ENCODE assay signal across 18 mouse cellular contexts in the genomic region with DNA sequence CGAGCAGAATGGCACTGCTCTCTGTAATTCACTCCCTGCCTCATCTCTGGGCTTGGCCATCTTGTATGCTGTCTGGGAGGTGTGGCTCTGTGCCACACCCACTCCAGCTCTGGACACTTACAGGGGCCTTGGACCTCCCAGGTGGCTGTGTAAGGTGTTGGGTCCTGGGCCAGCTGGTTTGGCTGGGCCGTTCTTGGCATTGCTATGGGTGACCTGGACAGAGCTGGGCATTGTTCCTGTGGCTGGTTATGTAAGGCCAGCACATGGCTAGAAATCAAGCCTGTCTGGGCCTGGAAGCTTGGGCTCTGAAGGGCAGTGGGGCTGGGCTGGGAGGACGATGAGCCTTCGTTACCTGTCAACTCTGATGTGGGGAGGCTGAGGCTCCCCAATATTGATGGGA. TPM values are rescaled to one million over a fixed set of nuclear protein-coding genes. Genes with fewer than 3 reads are reported as not detected.
DNase-seq lines count a peak whose midpoint lies in the region; ATAC-seq and TF ChIP-seq lines count a peak whose summit lies in the region.
"Had no signal": no experiment of that assay in that cellular context is flagged by ENCODE, and none has a peak within 500 bp of the region (broad histone marks: within the 10 kb centered on the region; RNA-seq: fewer than 3 reads in every experiment).

No protein-coding gene starts in this region.

- no peaks in the 10 kb centered on the region for H3K9me3 ChIP-seq in kidney, postnatal 0 days (replicated peaks; ENCODE audit: low read length)
- no peaks in the 10 kb centered on the region for H3K9me3 ChIP-seq in kidney, embryonic 15.5 days (replicated peaks)
- no peaks in the 10 kb centered on the region for H3K9me3 ChIP-seq in heart, embryonic 12.5 days (replicated peaks)
- H3K9me3 ChIP-seq: hindbrain, embryonic 15.5 days; liver, embryonic 13.5 days had no signal

- WGBS in kidney, postnatal 0 days = 74% methylated on average over 4 of the region's 4 CpGs
- WGBS in kidney, embryonic 15.5 days = 85% methylated on average over 4 of the region's 4 CpGs
- WGBS in cerebellum, adult 2 months = 12% methylated on average over 4 of the region's 4 CpGs
- WGBS in heart, embryonic 12.5 days = 68% methylated on average over 4 of the region's 4 CpGs

- H3K4me2 ChIP-seq in kidney, postnatal 0 days (ENCODE audit: low read length) = no peak overlapping the region
- H3K4me2 ChIP-seq in kidney, embryonic 15.5 days = no peak overlapping the region
- H3K4me2 ChIP-seq in heart, embryonic 12.5 days = no peak overlapping the region
- H3K4me2 ChIP-seq: hindbrain, embryonic 15.5 days; liver, embryonic 13.5 days; midbrain, embryonic 11.5 days had no signal

- no peaks in the 10 kb centered on the region for H3K36me3 ChIP-seq in kidney, postnatal 0 days (ENCODE audit: insufficient read depth, low read length)
- no peaks in the 10 kb centered on the region for H3K36me3 ChIP-seq in kidney, embryonic 15.5 days
- no peaks in the 10 kb centered on the region for H3K36me3 ChIP-seq in heart, embryonic 12.5 days
- H3K36me3 ChIP-seq: embryonic facial prominence, embryonic 10.5 days; hindbrain, embryonic 15.5 days; liver, embryonic 13.5 days had no signal

- no peak for TF ChIP-seq POLR2A in cerebellum, adult 2 months (IDR thresholded peaks at IDR 0.05; ENCODE audit: borderline replicate concordance, insufficient read depth, low read length)

- H3K4me3 ChIP-seq in kidney, postnatal 0 days (replicated peaks; ENCODE audit: low read depth, low read length) = no peak overlapping the region
- H3K4me3 ChIP-seq in kidney, embryonic 15.5 days (replicated peaks) = no peak overlapping the region
- no peak overlapping the region for H3K4me3 ChIP-seq in cerebellum, adult 2 months (replicated peaks; ENCODE audit: insufficient read depth, low read depth, low read length)
- no peak overlapping the region for H3K4me3 ChIP-seq in heart, embryonic 12.5 days
- H3K4me3 ChIP-seq: embryonic facial prominence, embryonic 10.5 days; hindbrain, embryonic 15.5 days; liver, embryonic 13.5 days; myocyte had no signal

- TF ChIP-seq CTCF in kidney, postnatal 0 days (IDR thresholded peaks at IDR 0.05; ENCODE audit: low read depth) = no peak
- TF ChIP-seq CTCF in cerebellum, adult 2 months (IDR thresholded peaks at IDR 0.05; ENCODE audit: borderline replicate concordance, insufficient read depth, low read depth, low read length) = no peak

- DNase-seq in adrenal gland, postnatal 10 days = peak; percentile 18
- DNase-seq in adrenal gland, adult 2 months = no peak
- no peak for DNase-seq in kidney, postnatal 0 days (ENCODE audit: low spot score)
- DNase-seq in cerebellum, adult 2 months = peak; percentile 89 to 90
- DNase-seq in ovary, postnatal 10 days (ENCODE audit: low spot score) = no peak
- DNase-seq in spleen, postnatal 36 days (ENCODE audit: low spot score in 2 of 2) = no peak
- DNase-seq: kidney, postnatal 10 days; layer of hippocampus, adult 9-11 months; liver, embryonic 13.5 days; right cerebral cortex, postnatal 4 days had no signal

- ATAC-seq in kidney, postnatal 0 days (replicated peaks; ENCODE audit: low FRiP score, low read depth) = 0 out of 2 replicates have a peak, but pooled peaks have one; percentile 25
- no peak for ATAC-seq in kidney, embryonic 15.5 days (replicated peaks; ENCODE audit: low FRiP score)
- 0 out of 2 replicates have a peak, but pooled peaks have one; percentile 23 for ATAC-seq in heart, embryonic 12.5 days (ENCODE audit: insufficient number of reproducible peaks, low FRiP score)
- ATAC-seq: Patski had no signal

- no peaks in the 10 kb centered on the region; the same call in 1 of the 2 replicates for H3K4me1 ChIP-seq in kidney, postnatal 0 days (replicated peaks; ENCODE audit: insufficient read depth, low read length)
- H3K4me1 ChIP-seq in kidney, embryonic 15.5 days = peaks cover 20% of the 10 kb centered on the region
- peaks cover 21% of the 10 kb centered on the region for H3K4me1 ChIP-seq in cerebellum, adult 2 months (ENCODE audit: control insufficient read depth, insufficient read depth, low read length)
- peaks cover 15% of the 10 kb centered on the region for H3K4me1 ChIP-seq in heart, embryonic 12.5 days (replicated peaks)

- H3K27me3 ChIP-seq in kidney, postnatal 0 days (ENCODE audit: insufficient read depth, low read length) = peaks cover 29% of the 10 kb centered on the region
- peaks cover 61% of the 10 kb centered on the region for H3K27me3 ChIP-seq in kidney, embryonic 15.5 days
- no peaks in the 10 kb centered on the region for H3K27me3 ChIP-seq in cerebellum, adult 2 months (ENCODE audit: control insufficient read depth, insufficient read depth, low read length)
- peaks cover 76% of the 10 kb centered on the region for H3K27me3 ChIP-seq in heart, embryonic 12.5 days (replicated peaks)

- no peak overlapping the region for H3K27ac ChIP-seq in kidney, postnatal 0 days
- no peak overlapping the region for H3K27ac ChIP-seq in kidney, embryonic 15.5 days
- H3K27ac ChIP-seq in cerebellum, adult 2 months (ENCODE audit: insufficient read depth, low read length) = peak overlapping the region; percentile 55
- no peak overlapping the region for H3K27ac ChIP-seq in heart, embryonic 12.5 days (ENCODE audit: poor library complexity, severe bottlenecking)
- H3K27ac ChIP-seq: embryonic facial prominence, embryonic 10.5 days; hindbrain, embryonic 15.5 days; liver, embryonic 13.5 days had no signal

- no peak overlapping the region for H3K9ac ChIP-seq in kidney, postnatal 0 days (ENCODE audit: low read depth, low read length)
- no peak overlapping the region for H3K9ac ChIP-seq in kidney, embryonic 15.5 days
- H3K9ac ChIP-seq in heart, embryonic 12.5 days = no peak overlapping the region
- H3K9ac ChIP-seq: hindbrain, embryonic 15.5 days; liver, embryonic 13.5 days had no signal

RNA-seq across cellular contexts. Expression of a gene that starts 2.3 kb away (rescaled TPM):
- total RNA-seq in adrenal gland, postnatal 10 days (2021) = 1 to 10 TPM; 5.1 to 6.2 TPM
- 1 to 10 TPM; 2.7 to 3.9 TPM for total RNA-seq in adrenal gland, adult 2 months (2021)
- 11.5 and 22.6 TPM in 2 replicates for polyA plus RNA-seq in adrenal gland, adult 2 months (2012; rRNA removed)
- polyA plus RNA-seq in kidney, postnatal 0 days (2015; fragmentation: Nextera tagmentation; extraction: Ambion mirVana) = 0.21 and 0.36 TPM in 2 replicates
- polyA plus RNA-seq in kidney, embryonic 15.5 days (2015; fragmentation: Nextera tagmentation; extraction: Ambion mirVana) = 1.2 and 2.1 TPM in 2 replicates
- polyA plus RNA-seq in cerebellum, adult 2 months (2012; rRNA removed) = 12.7 and 15.3 TPM in 2 replicates
- polyA plus RNA-seq in heart, embryonic 12.5 days (2016; fragmentation: Nextera tagmentation; extraction: Ambion mirVana) = 5.4 and 5.9 TPM in 2 replicates
- total RNA-seq: granulocyte monocyte progenitor cell, adult 5-6 weeks had no signal

RNA-seq across cellular contexts. Expression of a gene that starts 40.6 kb away (rescaled TPM):
- 10 to 100 TPM; 36.9 to 52.9 TPM for total RNA-seq in adrenal gland, postnatal 10 days (2021)
- total RNA-seq in adrenal gland, adult 2 months (2021) = 10 to 100 TPM; 43.6 to 47.9 TPM
- 37.6 and 49.2 TPM in 2 replicates for polyA plus RNA-seq in adrenal gland, adult 2 months (2012; rRNA removed)
- polyA plus RNA-seq in kidney, postnatal 0 days (2015; fragmentation: Nextera tagmentation; extraction: Ambion mirVana) = 19.9 and 20.3 TPM in 2 replicates
- 26.5 and 29.4 TPM in 2 replicates for polyA plus RNA-seq in kidney, embryonic 15.5 days (2015; fragmentation: Nextera tagmentation; extraction: Ambion mirVana)
- 104 and 107 TPM in 2 replicates for polyA plus RNA-seq in cerebellum, adult 2 months (2012; rRNA removed)
- 27.2 and 27.7 TPM in 2 replicates for polyA plus RNA-seq in heart, embryonic 12.5 days (2016; fragmentation: Nextera tagmentation; extraction: Ambion mirVana)

RNA-seq across cellular contexts. Expression of a gene that starts 43.1 kb away (rescaled TPM):
- 1 to 10 TPM in 1 of 2 experiments, under 1 TPM in 1; 0.99 to 2.3 TPM for total RNA-seq in adrenal gland, postnatal 10 days (2021)
- 1 to 10 TPM in 1 of 2 experiments, under 1 TPM in 1; 0.69 to 1.3 TPM for total RNA-seq in adrenal gland, adult 2 months (2021)
- 1.1 and 2.8 TPM in 2 replicates for polyA plus RNA-seq in adrenal gland, adult 2 months (2012; rRNA removed)
- polyA plus RNA-seq in kidney, postnatal 0 days (2015; fragmentation: Nextera tagmentation; extraction: Ambion mirVana) = not detected in 2 replicates
- polyA plus RNA-seq in kidney, embryonic 15.5 days (2015; fragmentation: Nextera tagmentation; extraction: Ambion mirVana) = 0.13 and 0.34 TPM in 2 replicates
- 90.4 and 98.9 TPM in 2 replicates for polyA plus RNA-seq in cerebellum, adult 2 months (2012; rRNA removed)
- 0.21 and 0.27 TPM in 2 replicates for polyA plus RNA-seq in heart, embryonic 12.5 days (2016; fragmentation: Nextera tagmentation; extraction: Ambion mirVana)
- total RNA-seq: granulocyte monocyte progenitor cell, adult 5-6 weeks had no signal

RNA-seq across cellular contexts. Expression of a gene that starts 57.1 kb away (rescaled TPM):
- total RNA-seq in adrenal gland, postnatal 10 days (2021) = 10 to 100 TPM; 42.0 to 46.4 TPM
- 10 to 100 TPM; 30.0 to 56.7 TPM for total RNA-seq in adrenal gland, adult 2 months (2021)
- polyA plus RNA-seq in adrenal gland, adult 2 months (2012; rRNA removed) = 76.2 and 87.1 TPM in 2 replicates
- 12.5 and 18.9 TPM in 2 replicates for polyA plus RNA-seq in kidney, postnatal 0 days (2015; fragmentation: Nextera tagmentation; extraction: Ambion mirVana)
- polyA plus RNA-seq in kidney, embryonic 15.5 days (2015; fragmentation: Nextera tagmentation; extraction: Ambion mirVana) = 9.7 and 9.8 TPM in 2 replicates
- 11.7 and 12.8 TPM in 2 replicates for polyA plus RNA-seq in cerebellum, adult 2 months (2012; rRNA removed)
- 16.1 and 19.9 TPM in 2 replicates for polyA plus RNA-seq in heart, embryonic 12.5 days (2016; fragmentation: Nextera tagmentation; extraction: Ambion mirVana)

Comparison
In these comparisons a context has a peak if more than half of its experiments do, and no peak if none do; other contexts are left out.
1. DNase-seq: peak in adrenal gland, postnatal 10 days (single experiment) and cerebellum, adult 2 months (2 of 2); none in adrenal gland, adult 2 months (single experiment), kidney, postnatal 0 days (single experiment), ovary, postnatal 10 days (single experiment) and spleen, postnatal 36 days (0 of 2).
2. RNA of a gene that starts 43.1 kb away (polyA plus RNA-seq): 90.4 to 98.9 TPM in cerebellum, adult 2 months; 1.1 to 2.8 TPM in adrenal gland, adult 2 months, 0.13 to 0.34 TPM in kidney, embryonic 15.5 days, 0.21 to 0.27 TPM in heart, embryonic 12.5 days and not detected in kidney, postnatal 0 days; every median in the first group is over 10 times any median in the second.